Mouse (Mus musculus) cerebellum, adult 9-11 months (tissue): ENCODE measurements around the gene Pabpc4.
A peak's percentile ranks its signal among the peaks of the same experiment; 100 is the strongest.
"Not testable (repeated sequence)": the region's sequence is repeated elsewhere in the genome, so short reads cannot be mapped to it uniquely, and the experiment has no call there.

Experiments used
- DNase-seq: peaks from one replicate; pipeline ENCODE4 v3.0.0; 2022

The Pabpc4 gene

DNA sequence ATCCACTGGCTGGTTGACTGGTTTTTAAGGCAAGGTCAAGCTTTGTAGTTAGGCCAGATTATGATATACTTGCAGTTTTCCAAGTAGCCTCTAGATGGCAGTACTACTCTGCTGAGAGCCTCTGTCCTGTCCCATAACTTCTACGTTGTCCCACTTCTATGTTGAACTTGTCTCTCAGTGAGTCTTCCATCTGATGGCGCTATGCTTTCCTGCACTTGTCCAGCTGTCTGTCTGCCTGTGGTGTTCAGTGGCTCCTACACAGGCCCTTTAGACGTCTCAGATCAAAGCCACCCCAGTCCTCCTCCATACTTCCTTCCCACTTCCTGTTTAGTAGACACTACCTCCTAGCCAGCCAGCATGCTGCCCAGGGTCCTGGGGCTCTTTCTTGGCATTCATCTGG is 43.6 kb downstream of the Pabpc4 start:
- peak; percentile 24 for DNase-seq

DNA sequence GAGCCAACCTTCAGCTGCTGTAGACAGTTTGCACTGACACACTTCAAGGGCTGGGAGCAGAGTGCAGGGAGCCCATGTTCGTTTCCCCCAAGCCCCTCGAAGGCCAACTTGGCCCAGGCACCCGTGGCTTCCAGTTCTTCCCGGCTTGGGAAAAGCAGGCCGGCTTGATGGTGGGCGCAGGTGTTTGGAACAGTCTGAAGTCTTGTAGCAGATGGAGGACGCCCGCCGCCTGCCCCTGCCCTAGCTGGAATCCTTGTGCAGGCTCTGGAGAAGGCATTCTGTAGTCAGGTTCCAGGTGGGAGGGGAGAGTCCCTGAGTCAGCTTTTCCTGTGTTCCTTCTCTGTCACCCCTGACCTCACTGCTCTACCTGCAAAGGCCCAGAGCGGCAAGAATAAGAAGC is 44.8 kb downstream of the Pabpc4 start:
- DNase-seq, result no peak

DNA sequence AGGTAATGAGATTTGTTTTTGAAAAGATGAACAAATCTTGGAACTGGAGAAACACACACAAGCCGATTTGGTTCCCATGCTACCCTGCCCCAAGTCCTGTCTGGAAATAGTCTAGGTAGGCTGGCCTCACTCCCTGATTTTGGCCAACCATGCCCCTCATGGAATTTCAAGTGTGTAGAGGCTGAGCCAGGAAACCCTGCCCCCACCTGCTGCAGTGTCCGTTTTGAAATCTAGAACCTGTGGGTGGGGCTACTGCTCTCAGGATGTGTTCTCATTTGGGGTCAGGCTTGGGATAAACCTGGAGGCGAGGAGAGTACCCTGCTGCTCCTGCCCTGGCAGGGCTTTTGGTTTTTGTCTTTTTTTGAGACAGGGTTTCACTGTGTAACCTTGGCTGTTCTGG is 46.1 kb downstream of the Pabpc4 start:
- DNase-seq, result no peak

DNA sequence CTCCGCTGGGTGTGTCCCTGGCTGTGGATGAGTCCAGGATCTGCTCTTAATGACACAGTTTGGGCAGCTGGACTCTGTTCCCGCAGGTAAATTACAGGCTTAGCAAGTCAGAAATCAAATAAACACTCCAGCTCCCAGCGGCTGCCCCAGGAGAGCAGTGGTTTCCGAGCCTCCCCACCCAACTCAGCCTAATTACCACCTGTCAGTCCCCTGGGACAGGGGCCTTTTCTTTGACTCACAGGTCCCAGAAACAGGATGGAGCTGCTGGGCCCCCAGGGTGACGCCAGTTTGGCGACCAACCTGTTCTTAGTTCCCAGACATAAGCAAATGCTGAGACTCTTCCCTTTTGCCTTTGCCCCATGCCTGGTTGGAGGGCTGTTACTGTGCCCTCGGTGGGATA is 49.7 kb downstream of the Pabpc4 start:
- DNase-seq, result no peak

DNA sequence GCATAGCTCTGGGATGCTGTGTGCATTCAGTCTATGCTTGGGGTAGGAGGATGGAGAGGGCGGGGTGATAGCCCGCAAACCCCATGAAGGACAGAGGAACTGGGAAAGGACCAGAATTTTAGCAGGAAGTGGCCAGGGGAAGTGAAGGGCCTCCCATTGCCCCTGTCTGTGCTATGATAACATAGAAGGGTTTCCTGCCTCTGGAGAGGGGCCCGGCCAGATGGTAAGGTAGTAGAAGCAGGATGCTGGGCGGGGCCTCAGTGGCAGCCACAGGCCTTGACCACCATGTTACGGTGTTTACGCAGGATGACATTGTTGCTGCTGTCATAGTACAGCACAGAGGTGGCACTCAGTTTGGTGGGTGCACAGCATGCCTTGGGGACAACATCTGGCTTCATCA is 50.9 kb downstream of the Pabpc4 start:
- DNase-seq, result no peak

DNA sequence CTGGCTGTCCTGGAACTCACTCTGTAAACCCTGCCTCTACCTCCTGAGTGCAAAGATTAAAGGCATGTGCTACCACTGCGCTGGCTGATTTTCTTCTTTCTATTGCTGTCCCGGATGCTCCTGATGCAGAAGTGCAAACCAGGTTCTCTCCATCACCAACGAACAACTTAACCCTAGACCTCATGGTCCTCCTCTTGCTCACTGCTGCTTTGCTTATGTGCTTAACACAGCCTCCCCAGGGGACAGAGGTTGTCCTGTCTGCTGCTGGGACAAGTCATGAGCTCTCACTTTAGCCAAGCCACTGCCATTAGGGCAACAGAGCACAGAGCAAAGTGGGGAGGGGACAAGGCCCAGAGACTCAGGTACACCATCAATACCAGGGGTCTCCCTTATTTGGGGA is 52.3 kb downstream of the Pabpc4 start:
- DNase-seq, result no peak

DNA sequence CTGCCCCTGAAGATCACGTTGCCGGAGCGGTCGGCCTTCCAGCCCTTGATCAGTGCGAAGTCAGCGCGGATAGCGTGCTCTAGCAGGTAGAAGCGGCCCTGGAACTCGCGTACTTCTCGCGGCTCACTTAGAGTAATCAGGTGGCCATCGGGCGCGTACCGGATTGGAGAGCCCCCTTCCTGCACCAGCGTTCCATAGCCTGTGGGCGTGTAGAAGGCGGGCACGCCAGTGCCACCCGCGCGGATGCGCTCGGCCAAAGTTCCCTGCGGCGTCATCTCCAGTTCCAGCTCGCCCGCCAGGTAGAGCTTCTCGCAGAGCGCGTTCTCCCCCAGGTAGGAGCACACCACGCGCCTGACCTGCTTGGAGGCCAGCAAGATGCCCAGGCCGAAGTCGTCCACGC is 60.8 kb downstream of the Pabpc4 start:
- DNase-seq, result not testable (repeated sequence)

DNA sequence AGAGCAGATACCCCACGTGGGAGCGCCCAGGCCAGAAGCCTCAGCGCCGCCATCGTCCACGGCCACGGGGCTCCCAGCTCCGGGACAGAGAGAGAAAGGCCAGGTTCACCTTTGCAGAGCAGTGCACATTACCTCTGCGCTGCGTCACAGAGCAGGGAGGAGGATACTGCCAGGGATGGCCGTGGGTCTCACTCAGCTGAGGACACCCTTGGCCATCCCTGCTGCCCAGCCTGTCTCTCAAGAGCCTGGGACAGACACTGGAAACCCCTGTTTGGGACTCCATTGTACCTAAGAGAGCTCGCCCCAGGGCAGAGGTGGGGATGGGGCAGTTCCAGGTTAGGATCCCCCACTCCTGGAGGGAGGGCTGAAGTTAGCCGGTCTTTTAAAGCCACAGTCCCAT is 61.4 kb downstream of the Pabpc4 start, which contains the start of gene Oxct2a:
Gene Oxct2a, minus strand, starts transcription at position 101 of the 400 bp plus-strand sequence.
- DNase-seq, result no peak

DNA sequence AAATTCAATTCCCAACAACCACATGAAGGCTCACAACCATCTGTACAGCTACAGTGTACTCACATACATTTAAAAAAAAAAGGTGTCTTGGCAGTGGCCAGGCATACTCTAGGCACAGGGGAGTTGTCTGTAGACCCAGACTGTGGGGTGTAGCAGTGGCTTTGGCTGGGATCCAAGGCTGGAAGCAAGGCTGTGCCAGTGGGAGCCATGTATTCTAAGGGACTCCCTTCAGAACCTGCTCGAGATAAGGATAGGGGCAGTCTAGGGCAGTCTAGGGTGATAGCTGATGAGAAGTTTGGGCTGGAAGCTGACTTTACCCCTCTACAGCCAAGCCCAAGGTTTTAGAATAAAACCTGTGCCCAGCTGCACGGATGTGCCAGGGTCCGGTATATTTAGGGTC is 63.9 kb downstream of the Pabpc4 start:
- DNase-seq, result no peak

DNA sequence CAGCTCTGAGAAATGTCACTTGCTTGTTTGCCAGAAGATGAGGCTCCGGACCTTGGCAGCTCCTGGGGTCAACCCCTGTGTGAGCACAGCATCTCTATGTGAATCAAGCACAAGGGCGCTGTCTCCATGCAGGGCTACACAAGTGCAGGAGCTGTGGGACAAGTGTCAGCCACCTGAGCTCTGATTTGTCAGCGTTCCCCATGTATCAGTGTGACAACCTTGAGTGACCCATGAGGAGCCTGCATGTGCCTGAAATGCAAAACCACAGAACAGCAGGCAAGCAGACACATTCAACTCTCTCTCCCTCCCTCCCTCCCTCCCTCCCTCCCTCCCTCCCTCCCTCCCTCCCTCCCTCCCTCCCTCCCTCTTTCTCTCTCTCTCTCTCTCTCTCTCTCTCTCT is 65.5 kb downstream of the Pabpc4 start:
- DNase-seq, result no peak

DNA sequence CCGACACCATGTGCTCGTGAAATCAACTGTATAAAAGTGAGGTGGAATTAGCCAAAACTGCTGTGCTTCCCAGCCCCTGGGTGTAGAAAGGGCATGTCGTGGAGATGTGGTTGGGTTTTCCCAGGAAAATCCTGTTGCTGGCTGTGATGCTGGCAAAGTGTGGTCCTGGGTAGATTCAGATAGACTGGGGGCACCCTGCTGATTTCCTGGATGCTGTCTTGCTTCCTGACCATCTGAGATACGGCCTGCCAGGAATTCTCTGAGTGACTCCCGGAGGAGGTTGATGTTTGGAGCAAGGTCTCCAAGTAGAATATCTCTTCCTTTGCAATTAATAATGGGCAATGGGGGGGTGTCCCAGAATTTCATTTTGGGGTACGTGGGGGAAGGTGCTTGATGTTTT is 66.8 kb downstream of the Pabpc4 start:
- peak; percentile 50 for DNase-seq

DNA sequence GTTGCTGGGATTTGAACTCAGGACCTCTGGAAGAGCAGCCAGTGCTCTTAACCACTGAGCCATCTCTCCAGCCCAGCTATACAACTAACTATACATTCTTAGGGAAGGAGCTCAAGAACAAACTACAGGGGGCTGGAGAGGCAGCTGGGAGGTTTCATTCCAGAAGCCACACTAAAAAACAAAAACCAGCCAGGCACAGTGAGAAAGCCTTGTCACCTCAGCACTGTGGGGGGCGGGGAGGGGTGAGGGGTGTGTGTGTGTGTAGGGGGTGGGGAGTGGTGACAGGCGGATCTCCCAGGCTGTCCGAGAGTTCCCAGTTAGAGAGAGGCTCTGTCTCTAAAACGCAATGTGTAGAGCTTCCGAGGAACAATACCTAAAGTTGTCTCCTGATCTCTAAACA is 69.2 kb downstream of the Pabpc4 start:
- DNase-seq, result no peak

DNA sequence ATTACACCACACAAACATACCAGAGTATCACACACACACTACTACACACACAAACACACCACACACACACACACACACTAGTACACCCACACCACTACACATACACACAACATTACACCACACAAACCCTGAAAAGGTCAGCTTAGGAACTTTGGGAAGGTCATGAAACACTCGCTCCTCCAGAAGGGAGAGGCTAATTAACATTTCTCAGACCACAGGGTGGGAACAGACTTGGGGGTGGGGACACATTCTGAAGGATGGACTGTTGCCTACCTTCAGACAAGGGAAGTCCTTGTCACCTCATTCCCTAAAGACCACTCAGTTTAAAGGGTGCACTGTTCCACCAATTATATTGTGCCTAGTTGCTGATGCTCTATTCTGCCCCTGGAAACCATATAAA is 69.8 kb downstream of the Pabpc4 start:
- not testable (repeated sequence) for DNase-seq

DNA sequence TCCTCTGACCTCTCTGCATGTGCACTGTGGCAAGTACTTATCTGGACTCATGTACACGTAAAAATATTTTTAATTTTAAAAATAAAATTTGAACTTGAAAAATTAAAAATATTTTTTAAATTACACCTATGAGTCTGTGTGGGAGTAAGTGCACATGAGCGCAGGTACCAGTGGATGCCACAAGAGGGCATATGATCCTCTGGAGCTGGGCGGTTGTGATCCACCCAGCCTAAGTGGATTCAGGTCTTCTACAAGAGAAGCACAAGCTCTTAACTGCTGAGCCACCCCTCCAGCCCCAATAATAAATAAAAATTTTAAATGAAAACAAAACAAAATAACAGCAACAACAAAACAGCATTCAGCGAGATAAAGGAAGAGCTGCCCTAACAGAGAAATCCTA is 71.0 kb downstream of the Pabpc4 start:
- DNase-seq, result no peak

DNA sequence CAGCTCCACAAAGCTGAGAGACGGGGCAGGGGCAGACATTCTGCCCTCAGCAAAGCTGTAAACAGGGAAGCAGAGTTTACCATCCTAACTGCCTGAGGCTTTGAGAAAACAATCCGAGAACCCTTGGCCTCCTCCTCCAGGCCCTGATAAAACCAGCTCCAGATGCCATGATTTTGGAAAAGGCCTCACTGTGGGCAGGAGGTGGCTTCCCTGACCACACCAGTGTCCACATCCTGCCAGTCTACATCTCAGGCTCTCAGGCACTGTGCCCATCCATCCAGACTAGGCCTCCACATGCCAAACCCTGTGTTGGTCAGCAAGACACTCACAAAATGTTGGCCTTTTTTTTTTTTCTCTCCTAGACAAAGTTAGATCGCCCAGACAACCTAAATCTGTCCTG is 72.0 kb downstream of the Pabpc4 start:
- no peak for DNase-seq

DNA sequence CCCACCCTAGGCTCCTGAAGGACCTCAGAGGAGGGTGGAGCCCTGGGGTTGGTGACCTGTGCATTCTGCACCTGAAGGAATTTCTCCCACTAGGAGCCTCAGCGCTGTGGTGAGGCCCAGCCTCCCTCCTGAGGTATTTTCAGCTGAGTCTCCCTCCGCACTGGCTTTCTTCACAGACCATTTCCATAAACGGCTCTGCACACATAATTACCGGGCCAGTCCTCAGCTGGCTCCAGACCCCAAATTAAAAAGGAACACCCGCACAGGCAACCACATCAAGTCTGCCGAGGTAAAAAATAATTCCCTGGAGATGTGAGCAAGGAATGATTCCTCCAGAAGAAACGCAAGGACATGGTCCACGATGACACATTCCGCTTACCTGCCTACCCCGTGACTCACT is 73.1 kb downstream of the Pabpc4 start:
- DNase-seq, result not testable (repeated sequence)

DNA sequence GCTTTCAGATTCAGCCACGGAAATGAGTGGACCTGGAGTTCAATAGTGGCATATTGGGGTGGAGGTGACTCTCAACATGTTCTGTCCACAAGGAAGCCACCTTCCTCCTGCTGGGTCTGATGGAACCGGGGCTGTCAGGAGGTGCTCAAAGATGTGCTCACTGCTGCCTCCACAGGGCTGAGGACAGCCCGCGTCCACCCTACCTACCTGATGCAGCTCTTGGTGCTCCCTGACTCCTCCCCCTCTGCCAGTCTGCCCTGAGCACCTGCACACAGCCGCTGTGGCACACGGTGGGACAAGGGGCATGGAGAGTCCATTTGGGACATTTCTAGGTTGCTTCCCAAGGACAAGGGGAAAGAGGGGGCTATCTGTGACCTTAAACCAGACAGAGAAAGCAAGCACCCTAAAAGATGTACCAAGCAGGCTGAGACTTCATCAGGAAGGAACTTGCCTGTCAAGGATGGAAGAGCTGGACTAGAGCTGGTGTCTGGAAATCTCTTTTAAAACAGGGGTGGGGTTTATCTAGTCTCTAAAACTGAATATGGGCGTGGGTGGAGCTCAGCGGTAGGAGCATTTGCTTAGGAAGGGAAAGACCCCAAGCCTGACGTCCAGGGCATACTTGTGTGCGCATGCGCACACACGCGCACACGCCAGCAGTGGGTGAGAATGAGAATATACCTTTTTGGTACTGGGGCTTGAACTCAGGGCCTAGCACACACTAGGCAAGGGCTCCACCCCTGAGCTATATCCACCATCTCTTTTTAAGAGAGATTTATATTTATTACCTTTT is 73.8 kb downstream of the Pabpc4 start:
- DNase-seq, result no peak

DNA sequence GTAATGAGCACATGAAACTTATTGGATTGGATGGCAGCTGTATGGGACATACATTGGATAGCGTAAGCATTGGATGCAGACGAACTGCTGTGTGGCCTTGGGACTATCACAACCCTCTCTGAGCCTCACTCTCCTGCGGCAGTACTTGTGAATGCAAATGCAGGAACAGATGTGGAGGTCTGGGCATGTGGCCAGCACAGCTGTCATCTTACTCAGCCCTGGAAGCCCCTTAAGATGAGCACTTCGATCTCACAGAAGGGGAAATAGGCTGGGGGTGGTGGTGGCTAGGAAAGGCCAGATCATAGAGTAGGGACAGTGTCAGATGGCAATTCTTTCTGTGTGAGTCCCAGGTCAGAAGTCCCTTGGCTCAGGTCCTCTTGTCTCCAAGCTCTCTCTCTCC is 75.5 kb downstream of the Pabpc4 start:
- DNase-seq, result no peak

DNA sequence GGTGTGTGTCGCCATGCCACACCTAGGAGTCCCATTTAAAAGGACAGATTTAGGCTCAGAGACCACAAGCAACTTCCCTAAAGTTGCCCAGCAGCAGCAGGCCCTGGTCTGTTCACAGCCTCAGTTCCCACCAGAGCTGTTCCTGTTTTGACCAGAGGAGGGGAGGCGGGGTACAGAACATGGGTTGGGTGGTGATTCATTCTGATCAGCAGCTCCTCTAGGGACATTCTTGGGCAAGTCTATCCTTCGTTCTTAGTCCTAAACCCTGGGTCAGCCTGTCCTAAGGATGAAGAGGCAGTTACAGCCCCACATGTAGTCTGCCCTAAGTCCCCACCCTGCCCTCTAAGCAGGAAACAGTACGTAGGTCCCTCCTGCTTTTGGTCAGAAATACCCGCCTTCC is 78.1 kb downstream of the Pabpc4 start:
- no peak for DNase-seq

DNA sequence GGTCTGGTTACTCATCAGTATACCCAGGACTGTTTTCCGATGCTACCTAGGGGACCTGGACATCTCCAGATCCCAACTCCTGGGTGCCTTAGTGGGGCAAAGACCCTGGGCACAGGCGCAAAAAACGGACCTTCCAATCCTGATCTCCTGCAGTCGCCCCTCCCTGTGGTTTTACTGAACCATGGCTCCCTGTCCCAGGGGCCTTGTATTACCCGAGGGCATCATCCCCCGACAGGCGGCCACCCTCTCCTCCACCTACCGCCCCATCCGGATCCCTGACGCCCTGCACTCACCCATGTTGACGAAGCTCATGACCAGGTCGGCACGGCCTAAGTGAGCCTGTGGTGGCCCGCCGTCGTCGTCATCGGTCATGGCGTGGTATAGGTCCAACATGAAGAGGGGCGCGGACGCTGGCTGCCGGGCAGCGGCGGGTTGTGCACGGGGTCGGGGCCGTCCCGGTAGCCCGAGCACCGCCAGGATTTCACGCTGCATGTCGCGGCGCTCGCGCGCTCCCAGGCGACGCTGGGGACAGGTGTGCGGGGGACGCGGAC is 80.0 kb downstream of the Pabpc4 start:
- DNase-seq, result no peak

DNA sequence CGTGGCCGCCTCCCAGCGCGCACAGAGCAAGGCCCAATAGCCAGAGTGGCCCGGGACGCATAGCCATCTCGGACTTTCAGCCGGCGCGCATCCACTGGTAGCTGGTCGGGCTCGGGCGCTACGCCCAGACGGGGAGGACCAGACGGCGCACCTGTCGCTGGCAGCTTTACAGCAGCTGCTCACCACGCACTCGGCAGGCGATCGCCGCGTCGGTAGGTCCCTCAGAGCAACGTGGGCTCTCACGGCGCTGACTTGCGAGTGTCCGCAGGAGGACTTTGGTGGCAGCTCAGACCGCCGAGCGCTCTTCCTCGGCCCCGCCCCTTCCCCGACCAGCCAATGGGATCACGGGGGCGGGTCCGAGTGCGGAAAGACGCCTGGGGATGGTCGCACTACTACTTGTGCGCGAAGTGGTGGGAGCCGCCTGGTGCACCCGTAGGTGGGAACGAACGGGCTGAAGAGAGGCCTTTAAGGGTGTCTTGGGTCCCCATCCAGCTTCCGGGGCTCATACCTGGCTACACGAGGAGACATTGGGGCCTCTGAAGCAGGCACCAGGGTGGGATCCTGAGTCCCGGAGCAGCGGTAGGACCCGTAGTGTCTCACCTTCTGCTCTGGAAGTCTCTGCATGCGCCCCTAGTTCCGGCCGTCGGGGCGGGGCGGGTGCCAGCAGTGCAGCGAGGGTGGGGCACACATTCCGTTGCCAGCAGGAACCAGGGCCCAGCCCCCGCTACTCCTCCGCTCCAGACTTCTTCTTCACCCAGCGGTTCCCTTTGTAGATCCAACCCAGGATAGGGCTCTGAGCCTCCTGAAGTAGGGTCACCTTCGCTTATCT is 80.7 kb downstream of the Pabpc4 start, which contains the start of gene Bmp8a:
Gene Bmp8a, minus strand, starts transcription at position 611 of the 829 bp plus-strand sequence.
- no peak for DNase-seq

DNA sequence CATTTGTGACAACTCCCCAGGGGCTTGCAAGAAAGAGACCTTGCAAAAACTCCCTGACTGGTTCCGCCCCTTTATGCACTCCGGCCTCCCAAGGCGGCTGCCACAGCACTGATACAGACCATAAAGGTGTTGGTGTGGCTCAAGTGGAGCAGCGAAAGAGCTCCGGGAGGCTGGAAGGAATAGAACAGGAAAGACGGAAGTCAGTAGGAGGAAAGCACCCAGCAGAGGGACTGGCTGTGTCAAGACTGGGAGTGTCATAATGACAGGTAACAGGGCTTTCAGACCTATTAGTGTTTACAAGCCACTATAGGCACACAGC is 81.3 kb downstream of the Pabpc4 start:
- DNase-seq, result no peak
